Mouse (Mus musculus): ENCODE data around the gene Ecsit. TPM values are rescaled to one million over a fixed set of nuclear protein-coding genes. Genes with fewer than 3 reads are reported as not detected.

Ecsit gene
- total RNA-seq, 2 experiments from 2014 or later = 70.8 to 78.5 TPM

GRCm38 (mm10) chr9:22051161-22051957, 33.9 kb downstream of the Ecsit start:
- peak; percentile 19 for DNase-seq

- peak; percentile 77 for DNase-seq
Observed at GRCm38 (mm10) chr9:22050351-22050889, 34.8 kb downstream of the Ecsit start.

- DNase-seq = no peak
Observed at GRCm38 (mm10) chr9:22049721-22050270, 35.4 kb downstream of the Ecsit start.

DNA sequence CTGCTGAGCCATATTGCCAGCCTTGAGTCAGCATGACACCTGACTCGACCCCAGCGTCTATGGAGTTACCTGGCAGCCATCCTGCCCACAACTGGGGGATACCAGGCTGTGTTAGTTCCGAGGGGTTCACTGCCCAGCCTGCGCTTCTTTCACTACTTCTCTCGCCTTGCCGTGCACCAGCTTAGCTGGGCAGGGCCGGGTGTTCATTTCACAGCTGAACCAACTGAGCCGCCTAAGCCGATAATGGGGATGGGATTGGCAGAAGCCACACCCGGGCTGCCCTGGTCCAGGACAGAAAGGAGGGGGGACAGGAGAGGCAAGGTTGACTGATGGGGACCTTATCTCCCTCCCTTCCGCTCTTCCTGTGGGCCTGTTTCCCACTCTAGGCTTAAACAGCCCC, 35.9 kb downstream of the Ecsit start:
- no peak for DNase-seq

DNA sequence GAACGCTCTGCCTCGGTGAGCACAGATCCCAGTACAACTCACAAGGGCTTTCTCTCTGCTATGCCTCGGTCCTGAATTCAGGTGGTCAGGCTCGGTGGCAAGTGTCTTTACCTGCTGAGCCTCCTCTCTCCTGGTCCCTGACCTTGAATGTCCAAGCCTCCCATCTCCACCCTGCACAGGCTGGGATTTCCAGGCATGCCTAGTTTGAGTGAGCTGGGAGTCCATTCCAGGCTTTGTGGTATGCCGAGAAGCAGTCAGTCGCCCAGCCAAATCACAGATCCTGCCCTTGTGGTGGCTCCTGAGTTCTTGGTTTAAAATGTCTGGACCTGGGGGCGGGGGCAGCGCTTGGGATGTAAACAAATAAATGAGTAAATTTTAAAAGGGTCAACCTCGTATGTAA, 37.9 kb downstream of the Ecsit start:
- no peak for DNase-seq

- no peak for DNase-seq
Observed at GRCm38 (mm10) chr9:22041832-22042231, 43.4 kb downstream of the Ecsit start.

- DNase-seq = peak; percentile 61
Observed at GRCm38 (mm10) chr9:22037826-22038225, 47.4 kb downstream of the Ecsit start.

DNA sequence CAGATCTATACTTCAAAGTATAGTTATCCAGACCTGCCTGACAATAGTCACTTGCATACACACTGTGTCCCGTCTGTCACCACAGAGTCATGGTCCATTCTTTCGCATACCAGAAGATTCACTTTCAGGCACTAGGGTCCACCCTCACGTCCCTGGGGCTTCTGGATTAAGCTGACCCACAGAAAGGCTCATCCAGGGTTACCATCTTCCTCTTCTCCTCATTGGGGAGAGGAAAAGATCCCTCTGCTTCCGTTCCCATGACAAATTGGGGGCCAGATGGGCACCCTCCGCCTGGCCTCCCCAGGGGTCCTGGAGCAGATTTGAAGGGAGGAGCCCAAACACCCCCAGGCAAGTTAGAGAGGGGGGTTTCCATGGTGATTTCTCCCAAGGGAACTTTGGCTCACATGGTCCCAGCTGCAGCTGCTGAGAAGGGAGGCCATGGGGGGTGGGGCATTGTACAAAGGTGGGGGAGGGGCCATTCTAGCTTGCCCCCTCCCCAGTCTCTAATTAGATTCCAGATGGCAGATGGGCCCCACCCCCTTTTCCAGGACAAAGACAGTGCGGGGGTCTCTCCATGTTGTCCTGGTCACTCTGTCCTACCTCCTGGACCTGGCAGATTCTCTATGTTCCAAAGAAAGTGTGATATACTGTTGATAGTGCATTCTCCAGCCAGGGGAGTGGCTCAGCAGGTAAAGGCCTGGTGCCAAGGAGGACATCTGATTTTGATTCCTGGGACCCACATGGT, 49.8 kb downstream of the Ecsit start:
- DNase-seq = no peak

- DNase-seq = no peak
Observed at GRCm38 (mm10) chr9:22030386-22030785, 54.9 kb downstream of the Ecsit start.

DNA sequence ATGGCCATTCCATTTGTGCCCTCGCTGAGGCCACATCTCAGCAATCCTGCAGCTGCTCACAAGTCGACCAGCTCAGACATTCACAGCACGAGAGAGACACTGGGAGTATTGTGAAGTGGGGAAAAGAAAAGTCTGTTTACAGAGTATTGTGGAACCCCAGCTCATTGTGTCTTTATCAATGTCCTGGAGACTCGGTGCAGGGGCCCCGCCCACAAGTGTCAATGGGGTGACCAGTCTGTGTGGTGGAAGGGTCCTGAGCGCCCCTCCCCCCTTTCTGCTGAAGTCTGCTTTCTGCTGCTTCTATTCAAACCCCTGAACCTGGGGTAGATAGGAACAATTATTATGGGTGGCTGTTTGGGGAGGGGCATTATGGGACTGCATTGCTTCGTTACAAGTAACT, 56.8 kb downstream of the Ecsit start:
- no peak for DNase-seq

GRCm38 (mm10) chr9:22024592-22024991, 60.6 kb downstream of the Ecsit start:
- no peak for DNase-seq

Small RNA genes within 50 kb of the gene (microRNA-seq; reads per million reads assigned to microRNA genes)
- not detected for gene Mir7084

Other genes starting within 250 kb of the Ecsit start
- 10 to 100 TPM in 1 of 2 experiments, 1 to 10 TPM in 1; 7.6 to 17.9 TPM for gene Angptl8, start 249.9 kb downstream of the Ecsit start, total RNA-seq (2021)
- 10 to 100 TPM; 40.1 to 56.3 TPM for gene Dock6, start 232.8 kb downstream of the Ecsit start, total RNA-seq (2021)
- gene Rab3d, start 167.2 kb downstream of the Ecsit start, total RNA-seq (2021) = 10 to 100 TPM; 37.2 to 45.4 TPM
- gene Ccdc159, start 158.0 kb downstream of the Ecsit start, total RNA-seq (2021) = 1 to 10 TPM; 5.6 to 8.8 TPM
- 100 to 1,000 TPM; 182 to 187 TPM for gene Tmem205, start 157.9 kb downstream of the Ecsit start, total RNA-seq (2021)
- gene Plppr2, start 148.4 kb downstream of the Ecsit start, total RNA-seq (2021) = 10 to 100 TPM; 21.9 to 22.3 TPM
- 10 to 100 TPM; 11.9 to 15.1 TPM for gene Swsap1, start 129.7 kb downstream of the Ecsit start, total RNA-seq (2021)
- gene Epor, start 121.9 kb downstream of the Ecsit start, total RNA-seq (2021) = 1 to 10 TPM; 7.0 to 9.1 TPM
- gene Rgl3, start 96.0 kb downstream of the Ecsit start, total RNA-seq (2021) = 10 to 100 TPM; 16.2 to 23.0 TPM
- gene Ccdc151, start 82.8 kb downstream of the Ecsit start, total RNA-seq (2021) = under 1 TPM; 0.39 to 1.00 TPM
- 100 to 1,000 TPM; 116 to 119 TPM for gene Prkcsh, start 82.6 kb downstream of the Ecsit start, total RNA-seq (2021)
- 1 to 10 TPM; 1.8 to 4.6 TPM for gene Elavl3, start 33.4 kb downstream of the Ecsit start, total RNA-seq (2021)
- not detected for gene Gm49318, start 14.2 kb downstream of the Ecsit start, total RNA-seq (2021)
- 10 to 100 TPM in 1 of 2 experiments, 1 to 10 TPM in 1; 9.7 to 11.8 TPM for gene Zfp653, start 14.1 kb downstream of the Ecsit start, total RNA-seq (2021)
- 10 to 100 TPM in 1 of 2 experiments, 1 to 10 TPM in 1; 1.4 to 12.9 TPM for gene Cnn1, start 13.8 kb upstream of the Ecsit start, total RNA-seq (2021)
- 10 to 100 TPM; 80.6 to 88.5 TPM for gene Elof1, start 31.7 kb upstream of the Ecsit start, total RNA-seq (2021)
- 10 to 100 TPM; 28.0 to 74.3 TPM for gene Acp5, start 50.3 kb upstream of the Ecsit start, total RNA-seq (2021)
- gene Pigyl, start 71.4 kb upstream of the Ecsit start, total RNA-seq (2021) = 10 to 100 TPM; 46.4 to 54.9 TPM
- 1 to 10 TPM in 1 of 2 experiments, under 1 TPM in 1; 0.78 to 1.7 TPM for gene Zfp872, start 102.7 kb upstream of the Ecsit start, total RNA-seq (2021)
- gene Zfp809, start 140.3 kb upstream of the Ecsit start, total RNA-seq (2021) = 10 to 100 TPM; 30.4 to 37.4 TPM
- 1 to 10 TPM in 1 of 2 experiments, under 1 TPM in 1; 0.90 to 1.3 TPM for gene Zfp599, start 174.5 kb upstream of the Ecsit start, total RNA-seq (2021)
- gene Zfp810, start 222.2 kb upstream of the Ecsit start, total RNA-seq (2021) = 10 to 100 TPM in 1 of 2 experiments, 1 to 10 TPM in 1; 9.2 to 12.4 TPM